Mouse (Mus musculus) ES-Bruce4 (cell line): ENCODE results near the gene 4930578C19Rik. TPM values are rescaled to one million over a fixed set of nuclear protein-coding genes. Genes with fewer than 3 reads are reported as not detected.

ENCODE experiments used
- H3K27ac ChIP-seq: 2 replicates; pipeline ENCODE4 v1.5.1; 2012; ENCODE audit warnings: low read length, inconsistent platforms; ENCODE audit not compliant: insufficient read depth
- H3K27me3 ChIP-seq: 2 replicates; pipeline ENCODE4 v1.6.1; 2012; ENCODE audit warnings: mild to moderate bottlenecking, low read length, inconsistent platforms; ENCODE audit not compliant: control insufficient read depth, poor library complexity, insufficient read depth, severe bottlenecking
- H3K36me3 ChIP-seq: 2 replicates; pipeline ENCODE4 v1.6.1; 2012; ENCODE audit warnings: inconsistent platforms, mild to moderate bottlenecking, low read length, moderate library complexity; ENCODE audit not compliant: control insufficient read depth, poor library complexity, insufficient read depth, severe bottlenecking
- H3K4me1 ChIP-seq: one replicate; pipeline ENCODE4 v1.8.1; 2011; ENCODE audit warnings: low read length; ENCODE audit not compliant: control insufficient read depth, insufficient read depth
- H3K4me3 ChIP-seq: 2 replicates; pipeline ENCODE4 v1.5.1; 2011; ENCODE audit warnings: low read depth, mild to moderate bottlenecking, low read length
- H3K9ac ChIP-seq: 2 replicates; pipeline ENCODE4 v1.6.1; 2012; ENCODE audit warnings: low read depth, mild to moderate bottlenecking, inconsistent platforms; ENCODE audit not compliant: poor library complexity, severe bottlenecking
- H3K9me3 ChIP-seq: replicated peaks from 2 replicates; pipeline ENCODE4 v1.6.1; 2012; ENCODE audit warnings: mild to moderate bottlenecking, low read length, inconsistent platforms; ENCODE audit not compliant: control insufficient read depth, poor library complexity, insufficient read depth, severe bottlenecking
- CTCF ChIP-seq: IDR thresholded peaks from one replicate; pipeline ENCODE4 v1.8.1; 2011; ENCODE audit warnings: low read depth, low read length
- EP300 ChIP-seq: IDR thresholded peaks from 2 replicates; pipeline ENCODE4 v1.6.1; 2011; ENCODE audit warnings: low read depth, low read length; ENCODE audit not compliant: insufficient read depth
- POLR2A ChIP-seq: IDR thresholded peaks from one replicate; pipeline ENCODE4 v1.8.1; 2011; ENCODE audit warnings: low read length; ENCODE audit not compliant: insufficient read depth
- polyA plus RNA-seq: library from polyadenylated mRNA; stranded (reverse); fragments of >200 nt; gene quantifications from 2 replicates; pipeline ENCODE4 v1.2.4, GENCODE M21; 2011; ENCODE audit warnings: low read depth; ENCODE audit not compliant: missing spikeins, insufficient read depth, insufficient read length

The 4930578C19Rik gene
- polyA plus RNA-seq, result not detected in 2 replicates

DNA sequence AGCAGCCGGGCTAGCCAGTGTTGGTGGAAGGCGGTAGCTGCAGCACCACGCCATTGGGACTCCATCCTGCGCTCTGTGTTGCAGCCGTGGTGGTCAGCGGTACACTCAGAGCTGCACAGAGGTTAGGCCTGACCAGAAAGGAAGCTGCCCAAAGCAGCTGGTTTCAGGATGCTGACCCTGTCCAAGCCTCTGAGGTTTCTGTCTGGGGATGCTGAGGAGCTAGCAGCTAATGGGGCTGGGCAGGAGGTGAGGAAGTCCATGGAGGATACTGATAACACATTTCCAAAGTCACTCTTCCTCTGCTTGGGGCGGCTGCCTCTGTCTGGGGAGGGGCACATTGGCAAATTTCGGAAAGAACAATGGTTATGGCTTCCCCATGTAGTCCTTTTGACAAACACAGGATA lies at the start of gene 4930578C19Rik:
TSS of gene 4930578C19Rik (minus strand) at position 200 of the 404 bp plus-strand sequence.
- H3K27me3 ChIP-seq, result no peaks in the 10 kb centered on the region
- H3K9ac ChIP-seq, result no peak within 1 kb of the TSS
- H3K4me3 ChIP-seq, result no peak within 1 kb of the TSS
- H3K36me3 ChIP-seq, result no peaks in the 10 kb centered on the region
- H3K4me1 ChIP-seq, result no peaks in the 10 kb centered on the region
- no peaks in the 10 kb centered on the region for H3K9me3 ChIP-seq
- no peak within 1 kb of the TSS for H3K27ac ChIP-seq
- TF ChIP-seq CTCF, result no peak
- TF ChIP-seq EP300, result no peak
- no peak for TF ChIP-seq POLR2A

DNA sequence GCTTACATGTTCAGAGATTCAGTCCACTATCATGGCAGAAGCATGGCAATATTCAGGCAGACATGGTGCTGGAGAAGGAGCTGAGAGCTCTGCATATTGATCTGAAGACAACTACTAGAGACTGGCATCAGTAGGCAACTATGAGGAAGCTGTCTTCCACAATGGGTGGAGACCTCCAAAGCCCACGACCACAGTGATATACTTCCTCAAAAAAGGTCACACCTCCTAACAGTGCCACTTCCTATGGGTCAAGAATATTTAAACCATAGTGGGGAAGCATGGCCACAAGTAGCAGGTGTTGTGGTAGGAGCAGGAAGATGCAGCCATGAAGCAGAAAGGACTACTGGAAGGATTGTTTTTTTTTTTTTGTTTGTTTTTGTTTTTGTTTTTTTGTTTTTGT lies 6.5 kb upstream of the 4930578C19Rik start:
- Histone ChIP-seq H3K4me3 (no peak overlapping the region), H3K9me3 (no peaks in the 10 kb centered on the region), H3K27me3 (no peaks in the 10 kb centered on the region), H3K36me3 (no peaks in the 10 kb centered on the region), H3K4me1 (no peaks in the 10 kb centered on the region), H3K9ac (no peak overlapping the region), H3K27ac (no peak overlapping the region)
- TF ChIP-seq POLR2A, result no peak
- no peak for TF ChIP-seq EP300

DNA sequence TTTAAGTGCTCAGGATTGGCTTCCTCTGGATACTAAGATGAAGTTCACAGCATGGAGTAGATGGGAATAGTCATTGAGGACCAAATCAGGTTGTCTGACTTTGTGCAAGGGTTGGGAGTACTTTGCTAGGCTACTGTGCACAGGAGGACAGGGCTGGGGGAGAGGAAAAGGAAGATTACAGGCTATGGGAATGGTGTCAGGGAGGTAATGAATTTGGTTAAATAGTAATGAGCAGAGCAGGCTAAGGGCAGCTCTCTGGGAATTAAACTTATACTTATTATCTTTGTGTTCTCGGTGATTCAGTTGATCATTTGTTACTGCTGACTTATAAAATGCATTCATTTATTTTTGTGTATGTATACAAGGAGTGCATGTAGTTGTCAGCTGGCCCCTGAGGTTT lies 1.7 kb upstream of the 4930578C19Rik start:
- Histone ChIP-seq H3K4me3 (no peak overlapping the region), H3K27me3 (no peaks in the 10 kb centered on the region), H3K36me3 (no peaks in the 10 kb centered on the region), H3K9me3 (no peaks in the 10 kb centered on the region), H3K27ac (no peak overlapping the region), H3K4me1 (no peaks in the 10 kb centered on the region), H3K9ac (no peak overlapping the region)
- TF ChIP-seq EP300 (no peak), POLR2A (no peak), CTCF (no peak)

DNA sequence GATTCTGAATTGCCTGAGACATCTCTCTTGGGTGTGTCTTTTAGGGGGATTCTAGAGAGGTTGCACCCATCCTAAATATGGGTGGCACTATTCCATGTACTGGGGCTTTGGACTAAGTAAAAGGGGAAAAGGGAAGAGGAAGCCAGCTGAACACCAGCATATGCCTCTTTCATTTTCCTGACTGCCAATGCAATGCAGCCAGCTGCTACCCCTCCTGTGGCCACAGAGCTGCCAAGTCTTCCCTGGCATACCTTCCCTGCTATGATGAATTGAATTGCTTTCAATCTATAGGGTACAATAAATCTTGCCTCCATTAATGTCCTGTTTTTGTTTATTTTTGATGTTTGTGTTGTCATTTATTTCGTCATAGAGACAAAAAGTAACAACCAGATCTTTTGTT lies 9.6 kb downstream of the 4930578C19Rik start:
- Histone ChIP-seq H3K27ac (no peak overlapping the region), H3K9ac (no peak overlapping the region), H3K4me1 (no peaks in the 10 kb centered on the region), H3K9me3 (no peaks in the 10 kb centered on the region), H3K36me3 (no peaks in the 10 kb centered on the region), H3K4me3 (no peak overlapping the region), H3K27me3 (no peaks in the 10 kb centered on the region)
- no peak for TF ChIP-seq CTCF
- no peak for TF ChIP-seq EP300
- no peak for TF ChIP-seq POLR2A

DNA sequence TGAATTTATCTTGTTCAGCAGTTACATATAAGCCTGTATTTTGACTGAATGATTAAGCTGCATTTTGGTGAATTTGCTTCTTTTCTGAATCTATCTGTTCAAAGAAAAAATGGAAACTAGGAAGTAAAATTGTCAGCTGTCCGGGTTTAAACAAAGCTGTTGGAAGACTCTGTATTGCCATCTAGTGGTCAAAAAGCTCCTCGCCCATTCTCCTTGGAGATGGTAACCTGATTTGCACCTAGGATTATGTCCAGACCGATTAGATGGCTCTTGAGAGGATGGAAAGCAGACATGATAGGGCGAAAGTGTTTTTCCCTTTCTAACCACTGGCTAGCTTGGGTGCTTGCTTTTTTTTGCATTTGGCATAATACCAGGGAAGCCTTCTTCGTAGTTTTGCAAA lies 19.1 kb downstream of the 4930578C19Rik start:
- Histone ChIP-seq H3K9me3 (no peaks in the 10 kb centered on the region), H3K9ac (no peak overlapping the region), H3K4me1 (no peaks in the 10 kb centered on the region), H3K27ac (no peak overlapping the region), H3K4me3 (no peak overlapping the region), H3K36me3 (no peaks in the 10 kb centered on the region), H3K27me3 (no peaks in the 10 kb centered on the region)
- TF ChIP-seq EP300 (no peak), CTCF (no peak), POLR2A (no peak)

DNA sequence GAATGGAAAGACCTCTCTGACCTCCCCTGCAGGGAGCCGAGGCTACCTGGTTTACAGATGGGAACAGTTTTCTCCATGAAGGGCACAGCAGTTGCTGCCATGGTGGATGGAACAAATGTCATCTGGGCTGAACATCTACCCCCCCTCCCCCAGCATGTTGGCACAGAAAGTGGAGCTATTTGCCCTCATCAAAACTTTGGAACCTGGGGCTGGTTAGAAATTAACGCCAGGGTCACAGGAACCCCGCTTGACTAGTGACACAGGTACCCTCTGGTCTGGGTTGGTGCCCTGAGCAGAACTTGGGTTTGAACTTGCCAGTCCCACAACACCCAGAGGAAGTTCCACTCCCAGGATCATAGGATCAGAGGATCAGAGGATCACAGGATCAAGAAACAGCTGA lies 35.7 kb downstream of the 4930578C19Rik start:
- H3K36me3 ChIP-seq, result no peaks in the 10 kb centered on the region
- no peak for TF ChIP-seq CTCF
- TF ChIP-seq POLR2A, result no peak
- TF ChIP-seq EP300, result no peak
- no peaks in the 10 kb centered on the region for H3K9me3 ChIP-seq
- no peak overlapping the region for H3K4me3 ChIP-seq
- no peak overlapping the region for H3K27ac ChIP-seq
- H3K27me3 ChIP-seq, result no peaks in the 10 kb centered on the region
- no peaks in the 10 kb centered on the region for H3K4me1 ChIP-seq
- no peak overlapping the region for H3K9ac ChIP-seq

DNA sequence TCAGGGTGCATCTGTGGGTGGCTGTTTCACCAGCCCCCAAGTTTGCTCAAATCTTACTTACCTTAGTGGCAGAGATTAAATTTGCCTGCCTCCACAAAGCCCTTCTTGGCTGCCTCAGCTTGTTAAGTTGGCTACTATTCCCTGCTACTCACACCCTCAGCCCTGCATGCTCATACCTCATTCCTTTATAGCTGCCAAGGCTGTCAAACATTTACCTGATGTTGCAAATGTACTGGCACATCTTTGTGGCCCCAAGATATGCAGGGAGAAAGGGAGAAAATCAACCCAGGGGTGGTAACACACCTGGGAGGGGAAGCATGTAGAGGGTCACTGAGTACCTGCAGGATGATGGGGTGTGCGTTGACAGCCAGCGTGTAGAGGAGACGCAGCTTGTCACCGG lies 38.0 kb downstream of the 4930578C19Rik start:
- no peak overlapping the region for H3K9ac ChIP-seq
- H3K27me3 ChIP-seq, result no peaks in the 10 kb centered on the region
- H3K36me3 ChIP-seq, result no peaks in the 10 kb centered on the region
- TF ChIP-seq CTCF (no peak), EP300 (no peak), POLR2A (no peak)
- H3K4me3 ChIP-seq, result no peak overlapping the region
- no peaks in the 10 kb centered on the region for H3K4me1 ChIP-seq
- no peak overlapping the region for H3K27ac ChIP-seq
- no peaks in the 10 kb centered on the region for H3K9me3 ChIP-seq
